Mouse (Mus musculus): ENCODE data around the gene Slc48a1. TPM values are rescaled to one million over a fixed set of nuclear protein-coding genes. Genes with fewer than 3 reads are reported as not detected.

Slc48a1 gene
- polyA plus RNA-seq, 1 experiment from 2014 or later: 23.9 TPM

Other genes with a start within 250 kb of the Slc48a1 start
- gene Rpap3, start 72.7 kb upstream of the Slc48a1 start, polyA plus RNA-seq (2015; fragmentation: Nextera tagmentation; extraction: Ambion mirVana): 19.8 and 24.0 TPM in 2 replicates
- 0.09 and 0.21 TPM in 2 replicates for gene Endou, start 47.2 kb upstream of the Slc48a1 start, polyA plus RNA-seq (2015; fragmentation: Nextera tagmentation; extraction: Ambion mirVana)
- 6.9 and 7.8 TPM in 2 replicates for gene Rapgef3, start 10.5 kb upstream of the Slc48a1 start, polyA plus RNA-seq (2015; fragmentation: Nextera tagmentation; extraction: Ambion mirVana)
- 18.0 and 20.6 TPM in 2 replicates for gene Hdac7, start 66.0 kb downstream of the Slc48a1 start, polyA plus RNA-seq (2015; fragmentation: Nextera tagmentation; extraction: Ambion mirVana)
- gene Vdr, start 132.1 kb downstream of the Slc48a1 start, polyA plus RNA-seq (2015; fragmentation: Nextera tagmentation; extraction: Ambion mirVana): 1.5 and 2.2 TPM in 2 replicates
- 39.3 and 44.4 TPM in 2 replicates for gene Tmem106c, start 185.7 kb downstream of the Slc48a1 start, polyA plus RNA-seq (2015; fragmentation: Nextera tagmentation; extraction: Ambion mirVana)
- 2.0 and 2.7 TPM in 2 replicates for gene Col2a1, start 226.2 kb downstream of the Slc48a1 start, polyA plus RNA-seq (2015; fragmentation: Nextera tagmentation; extraction: Ambion mirVana)

Measured in intestine, embryonic 15.5 days (tissue).